8 mouse cellular contexts compared by ENCODE assay signal in genomic region chr4:32250333-32251004, GRCm38 (mm10). TPM values are rescaled to one million over a fixed set of nuclear protein-coding genes. Genes with fewer than 3 reads are reported as not detected.
DNase-seq lines count a peak whose midpoint lies in the region; ATAC-seq lines count a peak whose summit lies in the region.

No protein-coding gene starts in this region.

- ATAC-seq in CD4-positive, CD25-positive, alpha-beta regulatory T cell, adult 4 months = peak; percentile 56
- ATAC-seq in heart, embryonic 16.5 days (replicated peaks; ENCODE audit: extremely low read depth, insufficient read depth, low FRiP score) = peak; percentile 16; the same call in 1 of the 2 replicates
- peak; percentile 23; the same call in 1 of the 2 replicates for ATAC-seq in megakaryocyte progenitor cell, adult 5-6 weeks (replicated peaks; ENCODE audit: poor library complexity)
- ATAC-seq in stomach, embryonic 16.5 days (ENCODE audit: insufficient read depth, low FRiP score) = peak; percentile 52; the same call in 1 of the 2 replicates

- peak; percentile 30 to 84 for DNase-seq in adrenal gland, adult (ENCODE audit: inconsistent age in 2 of 2, low spot score in 1 of 2)
- no peak for DNase-seq in adrenal gland, adult 8-10 months
- DNase-seq in embryo, embryonic 10.5 days (ENCODE audit: low spot score) = peak; percentile 58
- DNase-seq in kidney, postnatal 36 days = peak; percentile 42 to 65

- peak overlapping the region; percentile 89 for H3K27ac ChIP-seq in heart, embryonic 16.5 days (ENCODE audit: low read length)
- peak overlapping the region; percentile 89 for H3K27ac ChIP-seq in stomach, embryonic 16.5 days (ENCODE audit: low read length)

- peak overlapping the region; percentile 68 for H3K9ac ChIP-seq in heart, embryonic 16.5 days (ENCODE audit: low read length)
- H3K9ac ChIP-seq in stomach, embryonic 16.5 days (ENCODE audit: low read length) = peak overlapping the region; percentile 65

- no peaks in the 10 kb centered on the region for H3K36me3 ChIP-seq in heart, embryonic 16.5 days (ENCODE audit: control insufficient read depth, insufficient read depth)
- H3K36me3 ChIP-seq in stomach, embryonic 16.5 days (ENCODE audit: control insufficient read depth, insufficient read depth, low read length) = no peaks in the 10 kb centered on the region

- H3K4me2 ChIP-seq in heart, embryonic 16.5 days (ENCODE audit: low read depth, low read length) = peak overlapping the region; percentile 72
- peak overlapping the region; percentile 54 for H3K4me2 ChIP-seq in stomach, embryonic 16.5 days (ENCODE audit: low read depth, low read length)

- H3K27me3 ChIP-seq in heart, embryonic 16.5 days (ENCODE audit: control insufficient read depth, insufficient read depth, low read length) = no peaks in the 10 kb centered on the region
- H3K27me3 ChIP-seq in stomach, embryonic 16.5 days (ENCODE audit: control insufficient read depth, insufficient read depth, low read length) = no peaks in the 10 kb centered on the region

- H3K4me3 ChIP-seq in heart, embryonic 16.5 days (ENCODE audit: low read length) = peak overlapping the region; percentile 46
- H3K4me3 ChIP-seq in stomach, embryonic 16.5 days (replicated peaks; ENCODE audit: low read length) = peak overlapping the region; percentile 32

- no peaks in the 10 kb centered on the region for H3K9me3 ChIP-seq in heart, embryonic 16.5 days (replicated peaks; ENCODE audit: control insufficient read depth, low read length)
- H3K9me3 ChIP-seq in stomach, embryonic 16.5 days (replicated peaks; ENCODE audit: control insufficient read depth, low read length) = no peaks in the 10 kb centered on the region

- H3K4me1 ChIP-seq in heart, embryonic 16.5 days (ENCODE audit: control insufficient read depth, insufficient read depth, low read length) = peaks cover 46% of the 10 kb centered on the region
- H3K4me1 ChIP-seq in stomach, embryonic 16.5 days (ENCODE audit: control insufficient read depth, insufficient read depth, low read length) = peaks cover 28% of the 10 kb centered on the region

- 5% methylated on average over 16 of the region's 16 CpGs for WGBS in heart, embryonic 16.5 days
- WGBS in stomach, embryonic 16.5 days = 8% methylated on average over 16 of the region's 16 CpGs

RNA-seq across cellular contexts. Expression of gene Bach2, which starts 11.9 kb away (rescaled TPM):
- total RNA-seq in adrenal gland, adult 8-10 months (2022) = 1 to 10 TPM; 2.8 to 3.3 (median 3.0) TPM
- 10 to 100 TPM; 21.5 to 23.6 TPM for polyA plus RNA-seq in CD4-positive, CD25-positive, alpha-beta regulatory T cell, adult 4 months (2017; shearing (Covaris generic))
- 4.8 and 5.0 TPM in 2 replicates for polyA plus RNA-seq in heart, embryonic 16.5 days (2015; fragmentation: Nextera tagmentation; extraction: Ambion mirVana)
- 3.1 and 3.8 TPM in 2 replicates for total RNA-seq in megakaryocyte progenitor cell, adult 5-6 weeks (2015)
- 0.37 and 0.61 TPM in 2 replicates for total RNA-seq in megakaryocyte progenitor cell, adult 5-6 weeks (2017)
- polyA plus RNA-seq in stomach, embryonic 16.5 days (2015; fragmentation: Nextera tagmentation; extraction: Ambion mirVana) = 3.5 and 3.9 TPM in 2 replicates
